Mouse (Mus musculus) kidney, postnatal 10 days (tissue): ENCODE measurements at regions not wholly inside any gene's neighbourhood (a gene's known extent, or its start where the extent isn't known, plus 50 kb on each side); places are given as distances from the start of the nearest gene placed in this dataset.
"Not testable (repeated sequence)": the region's sequence is repeated elsewhere in the genome, so short reads cannot be mapped to it uniquely, and the experiment has no call there.

Source experiments
- DNase-seq: peaks from one replicate; pipeline ENCODE4 v3.0.0; 2021; ENCODE audit warnings: mixed read lengths

GRCm38 (mm10) chr17:63712937-63713336 lies 149.9 kb upstream of the Fer start:
- DNase-seq, result no peak

DNA sequence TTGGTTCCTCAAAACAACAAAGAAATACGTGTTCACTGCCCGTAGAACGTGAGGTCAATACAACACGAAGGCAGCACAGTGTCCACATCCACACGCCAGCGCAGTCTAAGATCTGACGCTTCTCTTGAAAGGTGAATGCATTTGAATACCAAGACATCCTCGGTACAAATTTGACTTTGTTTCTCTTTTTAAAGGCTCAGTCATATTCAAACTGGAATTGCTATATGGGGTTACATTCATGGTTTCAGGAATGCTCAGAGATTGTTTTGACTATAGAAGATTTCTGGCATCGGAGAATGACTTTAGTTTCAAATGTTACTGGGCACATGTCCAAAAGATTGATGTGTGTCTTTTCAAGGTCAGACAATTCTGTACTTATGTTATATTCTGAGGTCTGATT lies 147.2 kb upstream of the Fer start:
- no peak for DNase-seq

GRCm38 (mm10) chr17:63716161-63716560 lies 146.7 kb upstream of the Fer start:
- DNase-seq, result no peak

- no peak for DNase-seq
These were observed 145.7 kb upstream of the Fer start for GRCm38 (mm10) chr17:63717051-63717578.

- no peak for DNase-seq
These were observed 143.7 kb upstream of the Fer start for GRCm38 (mm10) chr17:63718972-63719715.

- DNase-seq, result no peak
These were observed 143.1 kb upstream of the Fer start for GRCm38 (mm10) chr17:63719771-63720170.

DNA sequence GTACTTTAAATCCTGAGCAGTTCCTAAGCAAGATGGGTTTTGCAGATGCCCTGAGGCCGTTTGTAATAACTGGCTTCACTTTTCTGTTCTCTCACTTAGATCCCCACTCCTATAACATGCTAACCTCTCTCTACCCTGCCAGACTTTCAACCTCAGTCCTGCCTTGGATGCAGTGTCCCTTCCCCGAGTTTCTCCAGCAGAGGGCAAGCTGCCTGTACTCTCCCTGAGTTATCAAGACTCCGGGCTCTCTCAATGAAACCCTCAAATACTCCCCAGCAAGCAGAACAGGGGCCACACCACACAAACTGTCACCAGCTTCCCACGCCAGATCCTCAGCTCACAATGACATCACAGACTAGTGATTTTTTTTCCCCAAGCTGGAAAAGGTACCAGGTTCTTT lies 142.0 kb upstream of the Fer start:
- DNase-seq, result peak; percentile 16

DNA sequence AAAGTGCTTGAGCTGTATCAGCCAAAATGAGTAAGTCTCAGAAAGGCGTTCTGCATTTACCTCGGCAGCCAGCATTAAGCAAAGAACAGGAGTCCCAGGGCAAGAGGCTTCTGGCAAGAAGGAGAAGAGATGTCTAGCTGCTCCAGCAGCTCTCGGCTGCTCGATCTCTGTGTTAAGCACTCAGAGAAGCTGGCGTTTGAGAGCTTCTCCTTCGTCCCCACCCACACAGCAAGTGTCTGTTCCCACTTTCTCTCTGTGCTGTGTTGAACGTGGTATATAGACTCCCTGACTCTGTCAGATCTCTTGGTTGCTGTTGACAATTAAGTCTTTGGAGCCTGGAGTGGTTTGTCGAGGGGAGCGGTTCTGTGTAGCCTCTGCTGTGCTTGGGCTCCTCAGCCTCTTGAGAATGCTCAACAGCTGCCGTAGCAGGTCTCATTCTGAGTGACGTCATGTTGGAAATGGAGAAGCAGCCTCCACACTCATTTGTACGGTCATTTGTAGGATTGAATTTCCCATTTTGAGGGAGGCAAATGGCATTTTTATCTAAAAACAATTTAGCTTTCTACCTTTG lies 140.3 kb upstream of the Fer start:
- DNase-seq, result no peak

DNA sequence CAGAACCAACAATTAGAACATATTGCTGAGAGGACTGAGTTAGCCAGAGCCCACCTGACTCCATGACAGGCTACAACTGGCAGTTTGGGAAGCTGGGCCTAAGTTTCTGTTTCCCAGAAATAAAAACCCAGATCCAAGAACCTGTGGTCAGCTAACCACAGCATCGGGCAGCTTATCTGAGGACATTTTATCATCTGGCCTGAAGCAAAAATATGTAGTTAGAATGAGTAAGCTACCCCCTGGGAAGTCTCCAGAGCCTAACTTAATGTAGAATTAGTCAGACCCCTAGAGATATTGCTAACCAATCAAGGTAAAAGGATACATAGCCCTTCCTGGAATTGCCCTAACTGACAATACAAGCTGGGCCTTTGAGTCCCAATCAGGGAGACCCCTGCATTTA lies 124.7 kb upstream of the Fer start:
- no peak for DNase-seq

DNA sequence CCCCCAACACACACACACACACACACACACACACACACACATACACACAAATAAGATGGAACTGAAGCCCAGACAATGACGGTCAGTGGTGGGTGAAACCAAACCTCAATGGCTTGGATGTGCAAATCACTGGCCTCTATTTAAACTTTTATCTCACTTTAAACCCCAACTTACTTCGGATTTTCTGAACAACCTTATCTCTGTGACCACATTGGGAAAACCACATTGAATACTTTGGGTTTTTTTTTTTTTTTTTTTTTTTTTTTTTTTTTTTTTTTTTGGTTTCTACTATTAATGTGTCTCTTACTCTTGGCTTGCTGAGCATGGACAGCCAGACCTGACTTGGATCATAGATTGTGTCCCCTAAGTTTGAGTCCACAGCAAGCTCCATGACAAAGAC lies 123.2 kb upstream of the Fer start:
- DNase-seq, result no peak

DNA sequence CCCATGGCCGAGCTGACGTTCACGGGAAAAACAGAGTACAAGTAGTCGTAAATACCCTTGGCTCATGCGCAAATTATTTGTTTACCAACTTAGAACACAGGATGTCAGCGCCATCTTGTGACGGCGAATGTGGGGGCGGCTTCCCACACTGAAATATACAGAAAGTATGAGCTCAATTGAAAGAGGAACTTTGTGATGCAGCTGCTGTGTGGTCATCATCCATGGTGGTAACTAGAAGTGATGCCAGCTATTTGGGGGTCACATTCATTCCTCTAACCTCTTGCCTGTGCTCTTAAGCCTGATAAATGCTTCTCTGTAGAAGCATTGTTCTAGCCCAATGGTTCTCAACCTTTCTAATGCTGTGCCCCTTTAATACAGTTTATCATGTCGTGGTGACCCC lies 113.6 kb upstream of the Fer start:
- DNase-seq, result not testable (repeated sequence)

GRCm38 (mm10) chr17:63754399-63754798 lies 108.5 kb upstream of the Fer start:
- DNase-seq, result no peak

DNA sequence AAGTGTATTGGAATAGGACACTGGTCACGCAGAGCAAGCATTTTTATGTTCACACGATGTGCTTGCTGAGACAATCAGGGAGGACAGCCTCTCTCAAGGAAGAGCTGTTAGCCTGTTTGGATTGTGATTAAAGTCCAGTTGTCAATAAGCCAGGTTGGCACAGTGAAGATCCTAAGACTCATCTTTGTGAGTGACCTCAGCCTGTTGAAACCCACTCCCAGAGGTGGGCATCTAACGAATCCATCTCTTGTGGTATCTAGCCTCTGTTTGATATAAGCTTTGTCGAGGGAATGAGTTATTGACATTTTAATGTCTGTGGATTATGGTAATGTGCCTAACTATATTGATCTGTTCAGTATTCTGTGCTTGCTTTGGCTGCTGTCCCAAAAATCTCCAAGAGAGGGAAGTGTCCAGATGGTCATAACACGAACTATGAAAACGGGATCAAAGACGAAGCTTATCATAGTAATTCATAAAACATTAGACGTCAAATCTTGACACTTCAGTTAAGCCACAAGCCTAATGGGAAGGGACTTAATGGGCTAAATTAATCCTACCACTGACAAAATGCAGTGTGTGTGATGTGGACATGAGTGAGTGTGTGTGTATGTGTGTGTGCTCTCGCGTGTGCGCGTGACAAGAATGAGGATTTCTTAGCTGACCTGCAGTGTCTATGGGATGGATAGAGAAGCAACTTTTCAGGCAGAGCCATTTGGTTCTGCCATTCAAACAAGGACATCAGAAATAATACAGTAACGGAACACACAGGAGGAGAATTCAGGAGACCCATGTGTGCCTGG lies 104.8 kb upstream of the Fer start:
- no peak for DNase-seq

DNA sequence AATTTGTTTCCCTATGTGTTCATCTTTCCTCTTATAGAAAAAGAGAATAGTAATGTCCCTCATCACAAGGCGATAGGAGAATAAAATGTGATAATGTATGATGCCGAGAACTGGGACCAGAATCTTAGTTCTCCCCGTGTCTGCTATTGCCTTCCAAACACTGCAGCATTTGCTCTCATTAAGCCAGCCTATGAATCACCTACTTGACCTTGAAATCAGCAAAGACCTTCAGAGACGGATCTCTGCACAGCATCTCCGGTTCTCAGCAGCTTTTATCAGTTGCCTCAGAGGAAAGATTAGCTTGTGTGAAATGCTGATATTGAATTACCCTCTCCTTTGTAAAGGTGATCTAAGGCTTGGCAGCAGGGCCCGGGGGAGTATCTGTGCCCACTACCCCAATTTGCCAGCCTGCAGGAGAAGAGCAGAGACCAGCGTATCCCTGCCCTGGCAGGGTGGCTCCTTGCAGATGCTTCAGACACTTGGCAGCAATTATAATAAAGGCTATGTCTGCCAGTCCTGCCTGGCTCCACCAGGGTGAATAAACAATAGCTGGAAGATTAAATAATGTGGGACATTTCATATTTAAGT lies 104.0 kb upstream of the Fer start:
- no peak for DNase-seq

DNA sequence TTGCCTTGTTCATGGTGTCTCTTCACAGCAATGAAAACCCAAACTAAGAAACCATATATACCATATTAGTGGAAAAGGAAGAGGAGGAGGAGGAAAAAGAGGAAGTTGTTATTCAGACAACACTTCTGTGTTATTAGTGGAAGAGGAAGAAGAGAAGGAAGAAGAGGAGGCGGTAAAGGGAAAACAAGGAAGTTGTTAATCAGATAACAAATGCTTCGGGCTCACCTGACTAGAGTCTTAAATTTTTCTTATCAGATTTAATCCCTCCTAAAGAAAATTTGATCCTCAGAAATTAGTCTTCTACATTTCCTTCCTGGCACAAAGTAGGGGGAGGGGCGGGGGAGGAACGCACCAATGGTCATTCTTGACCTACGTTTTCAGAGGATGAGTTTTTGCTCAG lies 101.8 kb upstream of the Fer start:
- no peak for DNase-seq

DNA sequence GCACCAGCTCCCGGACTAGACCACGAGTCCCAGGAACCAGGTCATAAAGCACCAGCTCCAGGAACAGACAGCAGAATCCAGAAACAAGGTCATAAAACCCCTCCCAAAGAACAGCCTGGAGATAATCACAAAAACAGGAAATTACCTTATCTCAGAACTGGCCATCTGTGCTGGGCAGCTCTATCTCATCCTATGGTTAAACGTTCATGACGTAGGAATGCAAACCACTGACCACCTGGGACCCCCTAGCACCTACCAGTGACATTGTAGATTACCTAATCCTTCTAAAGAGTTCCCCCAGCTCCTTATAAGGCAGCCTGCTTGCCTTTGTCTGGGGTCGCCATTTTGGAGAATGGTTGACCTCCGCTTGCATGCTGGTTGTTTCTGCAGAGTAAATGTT lies 91.8 kb upstream of the Fer start:
- no peak for DNase-seq

- DNase-seq, result no peak
These were observed 78.3 kb upstream of the Fer start for GRCm38 (mm10) chr17:63784381-63785116.

- DNase-seq, result no peak
These were observed 76.4 kb upstream of the Fer start for GRCm38 (mm10) chr17:63786444-63786843.

GRCm38 (mm10) chr17:63794352-63794751 lies 68.5 kb upstream of the Fer start:
- no peak for DNase-seq

DNA sequence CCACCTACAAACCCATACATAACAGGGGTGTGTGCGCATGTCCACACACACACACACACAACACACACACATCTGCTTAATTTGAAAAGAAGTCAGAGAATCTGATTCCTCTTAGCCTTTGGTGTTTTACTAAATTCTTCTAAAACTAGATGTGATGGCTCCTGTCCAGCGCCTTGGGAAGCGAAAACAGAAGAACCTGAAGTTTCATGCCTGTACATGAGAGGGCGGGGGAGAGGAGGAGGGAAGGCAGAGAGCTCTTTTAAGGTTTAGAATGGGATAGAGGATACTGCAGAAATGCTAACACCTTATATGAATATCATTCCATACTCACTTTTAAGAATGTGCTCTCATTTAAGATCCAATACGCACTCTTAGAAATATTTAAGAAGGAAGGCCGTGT lies 64.5 kb upstream of the Fer start:
- DNase-seq, result no peak

DNA sequence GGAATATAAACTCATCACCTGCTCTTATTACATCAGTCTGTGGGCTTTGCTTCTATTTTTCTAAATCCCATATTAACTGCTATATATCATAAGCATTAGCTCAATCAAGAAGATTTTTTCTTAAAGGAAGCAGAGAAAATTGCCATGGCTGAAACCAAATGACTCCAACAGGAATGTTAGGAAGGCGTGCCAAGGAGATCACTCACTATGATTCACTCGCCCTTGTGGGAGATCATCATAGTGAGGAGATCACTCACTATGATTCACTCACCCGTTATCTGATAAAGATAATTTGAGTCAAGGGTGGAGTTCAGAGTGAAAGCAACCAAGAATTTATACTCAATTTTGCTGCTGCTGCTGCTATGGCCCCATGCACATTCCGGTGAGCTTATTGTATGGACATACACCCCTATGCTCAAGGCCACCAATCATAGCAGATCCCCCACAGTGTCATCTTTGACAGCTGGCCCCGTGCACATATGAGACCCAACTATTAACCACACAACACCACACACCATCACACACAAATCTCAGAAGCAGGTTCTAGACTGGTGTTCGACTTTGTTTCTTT lies 63.8 kb upstream of the Fer start:
- no peak for DNase-seq

GRCm38 (mm10) chr17:63801411-63801810 lies 61.5 kb upstream of the Fer start:
- no peak for DNase-seq
